Mouse (Mus musculus) NIH3T3 (cell line): ENCODE measurements around the gene Ddx27.
"Not testable (repeated sequence)": the region's sequence is repeated elsewhere in the genome, so short reads cannot be mapped to it uniquely, and the experiment has no call there.

Source experiments
- DNase-seq: peaks from one replicate; pipeline ENCODE4 v3.0.0-alpha.2; 2012; ENCODE audit warnings: low read depth

Gene Ddx27

GRCm38 (mm10) chr2:167014702-167015381 lies at the start of gene Ddx27:
TSS of gene Ddx27 (plus strand) at chr2:167015193.
- peak; percentile 96 for DNase-seq

DNA sequence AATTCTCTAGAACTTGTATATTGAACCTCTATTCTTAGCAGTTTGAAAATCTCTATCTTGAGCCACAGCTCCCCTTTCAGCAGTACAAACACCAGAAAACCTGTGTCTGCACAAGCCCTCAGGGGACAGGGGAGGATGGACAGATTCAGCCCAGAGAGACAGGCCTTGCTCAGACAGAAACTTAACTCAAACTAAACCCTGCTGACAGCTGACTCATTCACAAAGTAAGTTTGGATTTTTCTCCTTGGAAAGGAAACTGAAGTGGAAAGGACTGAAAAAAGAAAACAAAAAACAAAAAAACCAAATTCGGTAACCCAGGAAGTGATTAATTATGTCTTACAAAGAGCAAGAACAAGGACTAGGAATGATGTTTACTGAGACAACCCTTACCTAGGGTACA lies 41.8 kb upstream of the Ddx27 start:
- DNase-seq: peak; percentile 67

DNA sequence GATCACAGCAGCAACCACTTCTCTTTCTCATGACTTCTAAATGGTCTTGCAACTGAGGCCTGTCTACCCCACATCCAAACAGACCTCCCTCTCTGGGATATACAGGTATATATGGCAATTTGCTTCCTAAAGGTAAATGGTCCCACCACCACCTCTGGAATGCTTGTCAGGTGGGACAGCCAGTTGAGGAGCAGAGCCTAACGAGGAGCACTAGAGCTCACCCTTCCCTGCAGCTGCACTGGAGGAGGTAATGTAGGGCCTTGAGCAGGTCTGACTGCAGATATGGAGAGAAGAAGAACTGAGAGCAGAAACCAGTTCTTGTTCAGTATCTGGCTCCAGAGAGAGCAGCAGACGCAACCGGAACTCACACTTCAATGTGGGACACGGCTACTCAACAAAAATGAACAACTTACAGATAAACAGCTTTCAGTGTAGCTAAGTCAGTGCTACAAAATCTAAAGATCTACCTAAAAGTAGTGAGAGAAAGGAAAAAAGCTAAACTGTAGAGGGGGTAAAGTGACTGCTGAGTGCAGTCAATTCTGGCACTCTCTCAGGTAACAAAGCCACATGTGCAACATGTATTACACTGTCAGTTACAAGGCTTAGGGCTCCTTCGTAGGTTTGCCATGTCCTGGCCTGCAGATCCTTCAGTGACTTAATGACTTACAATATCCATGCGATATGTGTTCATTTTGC lies 40.7 kb upstream of the Ddx27 start:
- DNase-seq: no peak

GRCm38 (mm10) chr2:166976356-166976755 lies 38.6 kb upstream of the Ddx27 start:
- no peak for DNase-seq

DNA sequence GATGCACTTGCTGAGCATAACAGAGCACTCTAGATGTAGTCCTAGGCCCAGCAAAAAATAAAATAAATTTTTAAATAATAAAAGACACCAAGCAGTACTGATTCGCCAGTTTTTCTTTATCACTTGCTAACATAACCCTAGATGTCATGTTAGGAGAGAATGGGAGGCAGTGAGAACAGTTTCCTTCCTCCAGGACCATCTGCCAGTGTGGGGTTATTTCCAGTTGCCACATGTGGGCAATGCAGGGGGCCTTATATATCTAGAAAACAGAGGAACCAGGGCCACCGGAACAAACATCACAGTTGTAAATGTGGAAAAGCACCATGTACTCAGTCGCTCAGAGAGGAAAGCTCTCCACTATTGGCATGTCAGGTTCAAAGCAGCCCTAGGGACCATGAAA lies 37.5 kb upstream of the Ddx27 start:
- DNase-seq: no peak

- DNase-seq: no peak
Measured at GRCm38 (mm10) chr2:166980161-166980560, 34.8 kb upstream of the Ddx27 start.

GRCm38 (mm10) chr2:166983351-166983894 lies 31.6 kb upstream of the Ddx27 start:
- DNase-seq: no peak

DNA sequence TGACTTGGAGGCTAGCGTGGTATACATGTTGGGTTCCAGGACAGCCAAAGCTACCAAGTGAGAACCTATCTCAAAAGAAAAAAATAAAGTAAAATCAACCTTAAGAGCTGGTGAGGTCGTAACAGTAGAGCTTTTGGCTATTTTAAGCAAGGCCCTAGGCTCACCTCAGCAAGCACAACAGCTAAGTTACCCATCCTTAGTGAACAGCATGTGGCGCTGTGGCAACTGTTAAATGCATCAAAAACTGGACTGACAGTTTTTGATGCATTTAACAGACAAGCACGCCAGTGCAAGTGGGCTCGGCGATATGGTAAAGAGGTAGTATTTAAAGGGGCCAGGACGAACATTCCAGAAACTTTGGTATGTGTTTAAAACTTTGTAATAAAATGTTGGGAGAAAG lies 24.1 kb upstream of the Ddx27 start:
- no peak for DNase-seq

DNA sequence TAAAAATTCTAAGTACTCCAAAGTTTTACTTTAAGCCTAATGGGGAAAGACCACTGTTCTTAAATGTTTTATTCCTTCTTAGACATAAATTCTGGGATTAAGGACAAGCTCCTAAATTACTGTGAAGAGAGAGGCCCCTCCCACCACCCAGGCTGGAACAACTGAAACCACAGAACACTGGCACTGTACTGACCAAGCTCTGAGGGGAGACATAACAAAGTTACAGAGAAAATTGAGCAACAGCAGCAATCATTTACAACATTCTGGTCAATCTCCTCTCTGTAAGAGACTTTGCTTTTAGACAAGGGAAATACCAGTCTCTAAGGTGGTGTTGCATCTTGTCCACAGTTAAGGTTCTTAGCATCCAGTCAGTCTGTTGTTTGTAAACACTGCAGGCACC lies 23.0 kb upstream of the Ddx27 start:
- DNase-seq: peak; percentile 76

GRCm38 (mm10) chr2:166995021-166995795 lies 19.8 kb upstream of the Ddx27 start:
- DNase-seq: peak; percentile 22

DNA sequence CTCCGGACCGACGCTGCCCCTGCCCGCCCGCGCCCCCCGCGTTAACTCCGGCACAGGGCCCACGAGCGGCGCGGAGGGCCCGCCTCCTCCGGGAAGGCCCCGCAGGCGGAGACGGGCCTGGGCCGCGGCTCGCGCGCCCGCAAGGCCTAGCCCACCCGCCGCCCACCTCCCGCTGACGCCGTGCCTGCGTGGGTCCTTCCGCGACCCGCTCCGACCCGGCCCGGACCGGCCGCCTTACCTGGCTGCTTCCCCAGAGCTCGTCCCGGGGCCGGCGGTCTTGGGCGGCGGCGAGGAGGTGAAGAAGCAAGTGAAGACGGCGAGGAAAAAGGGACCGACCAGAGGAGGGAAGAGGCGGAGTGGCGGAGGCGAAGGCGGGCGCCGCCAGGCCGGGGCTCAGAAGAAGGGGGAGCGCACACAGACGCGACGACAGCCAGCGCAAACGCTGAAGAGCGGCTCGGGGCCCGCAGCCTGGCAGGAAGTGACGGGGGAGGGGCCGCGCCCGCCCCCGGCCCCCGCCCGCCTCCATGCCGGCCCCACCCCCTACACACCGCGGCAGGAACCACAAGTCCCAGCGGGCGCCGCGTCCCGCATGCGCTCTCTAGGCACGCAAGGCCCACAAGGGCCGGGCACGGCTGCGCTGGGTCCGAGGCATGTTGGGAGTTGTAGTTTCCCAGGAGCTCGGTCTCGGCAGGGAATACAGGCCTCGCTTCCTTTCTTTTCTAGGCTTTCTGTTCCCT lies 19.0 kb upstream of the Ddx27 start, which contains the start of gene Stau1:
Stau1 (minus strand) TSS at position 504 of the 737 bp plus-strand sequence.
- DNase-seq: peak; percentile 99

- no peak for DNase-seq
Measured at GRCm38 (mm10) chr2:166996533-166996894, 18.5 kb upstream of the Ddx27 start.

DNA sequence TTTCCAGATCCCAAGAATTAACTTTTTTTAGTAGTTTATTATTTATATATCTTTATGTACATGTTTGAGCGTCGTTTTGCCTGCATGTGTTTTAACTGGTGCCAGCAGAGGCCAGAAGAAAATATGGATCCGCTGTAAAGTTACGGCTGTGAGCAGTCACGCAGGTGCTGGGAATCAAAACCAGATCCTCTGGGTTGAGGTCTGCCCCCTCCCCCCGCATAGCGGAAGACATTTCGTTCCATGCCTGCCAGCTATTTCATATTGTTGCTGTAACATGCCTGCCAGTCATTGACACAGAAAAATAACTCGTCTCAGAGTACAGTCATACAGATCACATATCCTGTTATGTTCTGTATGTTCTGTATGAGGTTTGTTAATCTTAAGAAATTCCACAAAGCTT lies 13.5 kb upstream of the Ddx27 start:
- DNase-seq: peak; percentile 70

- peak; percentile 89 for DNase-seq
Measured at GRCm38 (mm10) chr2:167004099-167004854, 10.7 kb upstream of the Ddx27 start.

- no peak for DNase-seq
Measured at GRCm38 (mm10) chr2:167006355-167006754, 8.6 kb upstream of the Ddx27 start.

GRCm38 (mm10) chr2:167007001-167007491 lies 7.9 kb upstream of the Ddx27 start:
- DNase-seq: no peak

GRCm38 (mm10) chr2:167007565-167007964 lies 7.4 kb upstream of the Ddx27 start:
- DNase-seq: not testable (repeated sequence)

DNA sequence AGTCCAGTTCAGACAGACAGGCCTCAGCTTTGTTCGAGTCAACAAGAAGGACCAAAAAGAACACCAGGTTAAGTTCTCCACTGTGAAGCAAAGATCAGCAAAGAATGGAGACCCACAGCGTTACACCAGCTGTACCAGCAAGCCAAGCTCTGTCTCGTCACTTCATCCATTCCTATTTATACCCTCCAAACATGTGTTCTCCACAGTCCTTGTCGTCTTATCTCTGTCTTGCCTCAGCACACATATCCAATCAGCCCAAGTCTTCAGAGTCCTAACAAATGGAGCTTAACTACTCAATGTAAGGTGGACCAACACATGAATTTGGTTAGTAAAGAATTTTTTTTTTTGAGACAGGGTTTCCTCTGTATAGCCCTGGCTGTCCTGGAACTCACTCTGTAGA lies 5.5 kb upstream of the Ddx27 start:
- no peak for DNase-seq

DNA sequence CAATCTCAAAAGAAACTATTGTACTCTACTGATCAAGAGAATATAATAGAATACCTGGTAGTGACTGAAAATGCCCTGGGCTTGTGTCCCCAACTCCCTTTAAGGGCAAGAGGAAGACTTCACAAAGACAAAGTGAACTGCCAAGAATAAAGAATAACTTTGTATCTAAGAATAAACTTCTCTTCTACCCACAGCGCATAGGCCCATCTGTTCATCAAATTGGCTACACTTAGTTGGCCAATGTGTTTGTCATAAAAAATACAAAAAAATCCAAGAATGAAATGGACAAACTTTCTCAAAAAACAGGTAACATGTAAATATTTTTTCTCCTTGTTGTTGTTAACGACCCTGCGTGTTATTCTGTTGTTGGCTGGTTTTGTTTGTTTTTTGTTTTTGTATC lies 4.4 kb upstream of the Ddx27 start:
- DNase-seq: no peak

DNA sequence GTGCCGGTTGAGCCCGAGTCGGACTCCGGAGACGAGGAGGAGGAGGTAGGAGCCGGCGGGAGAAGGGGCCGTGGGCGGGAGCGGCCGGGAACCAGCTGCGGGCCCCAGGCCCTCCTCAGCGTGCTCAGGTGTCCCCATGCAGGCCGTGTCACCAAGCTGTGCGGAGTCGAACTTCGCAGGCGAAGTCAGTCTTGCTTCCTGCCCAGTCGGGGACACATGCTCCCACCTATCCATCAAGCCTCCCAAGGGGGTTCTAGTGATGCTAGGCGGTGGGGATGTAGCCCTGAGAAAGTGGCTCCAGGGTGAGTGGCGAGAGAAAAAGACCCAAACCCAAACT lies 357 bp downstream of the Ddx27 start:
- no peak for DNase-seq

DNA sequence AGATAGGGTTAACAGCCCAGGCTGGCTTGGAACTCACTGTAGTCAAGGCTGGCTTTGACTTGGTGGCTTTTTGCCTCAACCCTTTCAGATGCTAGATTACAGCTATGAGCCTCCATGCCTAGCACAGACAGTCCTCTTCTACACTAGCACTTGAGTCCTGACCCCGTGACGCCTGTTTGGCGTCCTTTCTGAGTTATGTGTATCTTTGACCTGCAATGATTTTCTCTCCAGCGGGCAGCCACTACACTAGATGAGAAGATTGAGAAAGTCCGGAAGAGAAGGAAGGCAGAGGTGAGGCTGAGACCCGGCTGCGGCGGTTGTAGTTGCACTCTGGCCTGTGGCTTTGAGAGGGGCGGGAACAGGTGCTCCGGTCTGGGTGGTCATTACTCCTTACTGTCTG lies 4.4 kb downstream of the Ddx27 start:
- no peak for DNase-seq
